In genomic region chr1:172200871-172201447, GRCm38 (mm10) we compare ENCODE assay signal across 9 mouse cellular contexts. TPM values are rescaled to one million over a fixed set of nuclear protein-coding genes. Genes with fewer than 3 reads are reported as not detected.
DNase-seq lines count a peak whose midpoint lies in the region; ATAC-seq and TF ChIP-seq lines count a peak whose summit lies in the region.
"Had no signal": no experiment of that assay in that cellular context is flagged by ENCODE, and none has a peak within 500 bp of the region (broad histone marks: within the 10 kb centered on the region; RNA-seq: fewer than 3 reads in every experiment).

No protein-coding gene starts in this region.

- H3K36me3 ChIP-seq in heart, embryonic 10.5 days: peaks cover 54% of the 10 kb centered on the region
- peaks cover 43% of the 10 kb centered on the region for H3K36me3 ChIP-seq in forebrain, postnatal 0 days (ENCODE audit: insufficient read depth)
- H3K36me3 ChIP-seq in neural tube, embryonic 14.5 days (ENCODE audit: control insufficient read depth, insufficient read depth, low read length): peaks cover 42% of the 10 kb centered on the region

- peaks cover 53% of the 10 kb centered on the region for H3K4me1 ChIP-seq in heart, embryonic 10.5 days
- H3K4me1 ChIP-seq in forebrain, postnatal 0 days (ENCODE audit: insufficient read depth): peaks cover 53% of the 10 kb centered on the region
- peaks cover 57% of the 10 kb centered on the region for H3K4me1 ChIP-seq in neural tube, embryonic 14.5 days (ENCODE audit: control insufficient read depth, insufficient read depth, low read length)

- WGBS in heart, embryonic 10.5 days: 51% methylated on average over 7 of the region's 7 CpGs
- WGBS in forebrain, postnatal 0 days: 8% methylated on average over 7 of the region's 7 CpGs
- 19% methylated on average over 7 of the region's 7 CpGs for WGBS in neural tube, embryonic 14.5 days

- TF ChIP-seq CTCF in forebrain, postnatal 0 days (IDR thresholded peaks at IDR 0.05; ENCODE audit: low read depth): no peak

- H3K9me3 ChIP-seq in heart, embryonic 10.5 days: no peaks in the 10 kb centered on the region
- no peaks in the 10 kb centered on the region for H3K9me3 ChIP-seq in forebrain, postnatal 0 days (ENCODE audit: low read length)
- H3K9me3 ChIP-seq in neural tube, embryonic 14.5 days (ENCODE audit: control insufficient read depth, low read length): no peaks in the 10 kb centered on the region

- H3K27ac ChIP-seq in heart, embryonic 10.5 days: peak overlapping the region; percentile 56; the same call in 1 of the 2 replicates
- H3K27ac ChIP-seq in forebrain, postnatal 0 days (ENCODE audit: low read depth, low read length): peak overlapping the region; percentile 97
- H3K27ac ChIP-seq in neural tube, embryonic 14.5 days (ENCODE audit: low read depth, low read length): peak overlapping the region; percentile 86

- H3K27me3 ChIP-seq in heart, embryonic 10.5 days (ENCODE audit: insufficient read depth, poor library complexity, severe bottlenecking): no peaks in the 10 kb centered on the region
- no peaks in the 10 kb centered on the region for H3K27me3 ChIP-seq in forebrain, postnatal 0 days (ENCODE audit: insufficient read depth, low read length)
- no peaks in the 10 kb centered on the region for H3K27me3 ChIP-seq in neural tube, embryonic 14.5 days (ENCODE audit: control insufficient read depth, insufficient read depth, low read length)
- H3K27me3 ChIP-seq: CH12.LX had no signal

- intact Hi-C loops in heart, postnatal 36 days (cut with DNase I): no loop called here

- peak; percentile 74 for DNase-seq in heart, embryonic 10.5 days (ENCODE audit: low spot score)
- DNase-seq in heart, postnatal 36 days: no peak
- peak; percentile 56 to 69 for DNase-seq in cerebellum, adult 18-20 months
- peak; percentile 93 for DNase-seq in forebrain, postnatal 0 days
- DNase-seq in left cerebral cortex, adult 18-20 months (ENCODE audit: low spot score in 2 of 2): peak; percentile 73 to 77
- no peak for DNase-seq in spleen, postnatal 14 days (ENCODE audit: low spot score in 2 of 2)
- DNase-seq in thymus, postnatal 0 days (ENCODE audit: low spot score): no peak

- peak overlapping the region; percentile 47 for H3K4me2 ChIP-seq in forebrain, postnatal 0 days (ENCODE audit: low read depth)
- H3K4me2 ChIP-seq in neural tube, embryonic 14.5 days (ENCODE audit: low read depth, low read length): peak overlapping the region; percentile 34; the same call in 1 of the 2 replicates

- peak overlapping the region; percentile 54 for H3K9ac ChIP-seq in forebrain, postnatal 0 days
- H3K9ac ChIP-seq in neural tube, embryonic 14.5 days (replicated peaks; ENCODE audit: low read depth, low read length): no peak overlapping the region; the same call in 1 of the 2 replicates

- ATAC-seq in forebrain, postnatal 0 days: peak; percentile 80
- ATAC-seq in neural tube, embryonic 14.5 days (ENCODE audit: low read depth): peak; percentile 64

- no peak overlapping the region for H3K4me3 ChIP-seq in heart, embryonic 10.5 days
- H3K4me3 ChIP-seq in forebrain, postnatal 0 days (ENCODE audit: low read depth, low read length): peak overlapping the region; percentile 16; the same call in 1 of the 2 replicates
- no peak overlapping the region for H3K4me3 ChIP-seq in neural tube, embryonic 14.5 days (ENCODE audit: low read depth, low read length)

RNA-seq across cellular contexts. Expression of gene Pea15a, which starts 5.6 kb away (rescaled TPM):
- polyA plus RNA-seq in heart, embryonic 10.5 days (2016; fragmentation: Nextera tagmentation; extraction: Ambion mirVana): 115 and 152 TPM in 2 replicates
- total RNA-seq in heart, postnatal 36 days (2021): 10 to 100 TPM; 59.1 to 65.0 TPM
- 265 and 281 TPM in 2 replicates for total RNA-seq in forebrain, postnatal 0 days (2014; rRNA removed)
- polyA plus RNA-seq in forebrain, postnatal 0 days (2015; fragmentation: Nextera tagmentation; extraction: Ambion mirVana): 412 and 475 TPM in 2 replicates
- 100 to 1,000 TPM; 412 to 456 TPM for total RNA-seq in left cerebral cortex, adult 18-20 months (2021)
- 350 and 391 TPM in 2 replicates for polyA plus RNA-seq in neural tube, embryonic 14.5 days (2014; fragmentation: Nextera tagmentation; extraction: Ambion mirVana)
- polyA plus RNA-seq in thymus, postnatal 0 days (2015; fragmentation: Nextera tagmentation; extraction: Ambion mirVana): 31.1 and 32.8 TPM in 2 replicates

RNA-seq across cellular contexts. Expression of gene Casq1, which starts 18.7 kb away (rescaled TPM):
- 225 and 307 TPM in 2 replicates for polyA plus RNA-seq in heart, embryonic 10.5 days (2016; fragmentation: Nextera tagmentation; extraction: Ambion mirVana)
- total RNA-seq in heart, postnatal 36 days (2021): 1 to 10 TPM; 8.0 to 8.6 TPM
- 0.76 and 2.2 TPM in 2 replicates for total RNA-seq in forebrain, postnatal 0 days (2014; rRNA removed)
- 3.3 and 3.5 TPM in 2 replicates for polyA plus RNA-seq in forebrain, postnatal 0 days (2015; fragmentation: Nextera tagmentation; extraction: Ambion mirVana)
- total RNA-seq in left cerebral cortex, adult 18-20 months (2021): under 1 TPM in 1 of 2 experiments, not detected in 1; 0.63 TPM
- 1.4 and 1.6 TPM in 2 replicates for polyA plus RNA-seq in neural tube, embryonic 14.5 days (2014; fragmentation: Nextera tagmentation; extraction: Ambion mirVana)
- polyA plus RNA-seq in thymus, postnatal 0 days (2015; fragmentation: Nextera tagmentation; extraction: Ambion mirVana): 1.4 and 2.0 TPM in 2 replicates

RNA-seq across cellular contexts. Expression of gene Dcaf8, which starts 53.1 kb away (rescaled TPM):
- polyA plus RNA-seq in heart, embryonic 10.5 days (2016; fragmentation: Nextera tagmentation; extraction: Ambion mirVana): 110 and 125 TPM in 2 replicates
- 100 to 1,000 TPM; 124 to 129 TPM for total RNA-seq in heart, postnatal 36 days (2021)
- 66.8 and 76.8 TPM in 2 replicates for total RNA-seq in forebrain, postnatal 0 days (2014; rRNA removed)
- polyA plus RNA-seq in forebrain, postnatal 0 days (2015; fragmentation: Nextera tagmentation; extraction: Ambion mirVana): 49.4 and 62.7 TPM in 2 replicates
- 100 to 1,000 TPM; 117 TPM for total RNA-seq in left cerebral cortex, adult 18-20 months (2021)
- 72.3 and 86.0 TPM in 2 replicates for polyA plus RNA-seq in neural tube, embryonic 14.5 days (2014; fragmentation: Nextera tagmentation; extraction: Ambion mirVana)
- polyA plus RNA-seq in thymus, postnatal 0 days (2015; fragmentation: Nextera tagmentation; extraction: Ambion mirVana): 93.2 and 103 TPM in 2 replicates

RNA-seq across cellular contexts. Expression of gene Atp1a4, which starts 57.3 kb away (rescaled TPM):
- polyA plus RNA-seq in heart, embryonic 10.5 days (2016; fragmentation: Nextera tagmentation; extraction: Ambion mirVana): 0.09 and 0.12 TPM in 2 replicates
- not detected for total RNA-seq in heart, postnatal 36 days (2021)
- total RNA-seq in forebrain, postnatal 0 days (2014; rRNA removed): not detected in 2 replicates
- polyA plus RNA-seq in forebrain, postnatal 0 days (2015; fragmentation: Nextera tagmentation; extraction: Ambion mirVana): not detected in 2 replicates
- not detected for total RNA-seq in left cerebral cortex, adult 18-20 months (2021)
- not detected in 2 replicates for polyA plus RNA-seq in neural tube, embryonic 14.5 days (2014; fragmentation: Nextera tagmentation; extraction: Ambion mirVana)
- polyA plus RNA-seq in thymus, postnatal 0 days (2015; fragmentation: Nextera tagmentation; extraction: Ambion mirVana): not detected in 2 replicates
- total RNA-seq: CH12.LX had no signal

Comparison
In these comparisons a context has a peak if more than half of its experiments do, and no peak if none do; other contexts are left out.
1. DNase-seq: peak in heart, embryonic 10.5 days (single experiment), cerebellum, adult 18-20 months (2 of 2), forebrain, postnatal 0 days (single experiment) and left cerebral cortex, adult 18-20 months (2 of 2); none in heart, postnatal 36 days (0 of 2), spleen, postnatal 14 days (0 of 2) and thymus, postnatal 0 days (single experiment).
2. RNA of gene Casq1, which starts 18.7 kb away (polyA plus RNA-seq): 225 to 307 TPM in heart, embryonic 10.5 days; 3.3 to 3.5 TPM in forebrain, postnatal 0 days, 1.4 to 1.6 TPM in neural tube, embryonic 14.5 days and 1.4 to 2.0 TPM in thymus, postnatal 0 days; every median in the first group is over 10 times any median in the second.
3. Peak in every context shown above with its lines, with median percentiles within 50 percentile points of each other: H3K27ac ChIP-seq.